Mouse (Mus musculus): ENCODE results near the gene Shb. TPM values are rescaled to one million over a fixed set of nuclear protein-coding genes. Genes with fewer than 3 reads are reported as not detected.
"Not testable (repeated sequence)": the region's sequence is repeated elsewhere in the genome, so short reads cannot be mapped to it uniquely, and the experiment has no call there.

Shb gene
- polyA plus RNA-seq, 1 experiment from 2014 or later, result 7.2 TPM

GRCm38 (mm10) chr4:45406397-45406796, 125.9 kb downstream of the Shb start:
- Histone ChIP-seq H3K27me3 (no peaks in the 10 kb centered on the region), H3K36me3 (peaks cover 20% of the 10 kb centered on the region), H3K4me2 (peak overlapping the region; percentile 96), H3K9me3 (no peaks in the 10 kb centered on the region), H3K4me1 (replicated peaks) (peaks cover 34% of the 10 kb centered on the region), H3K9ac (peak overlapping the region; percentile 98), H3K4me3 (peak overlapping the region; percentile 4), H3K27ac (replicated peaks) (no peak overlapping the region)
- 64% methylated on average over 7 of the region's 7 CpGs for WGBS
- no peak for ATAC-seq (ENCODE audit: low FRiP score, low read depth)

- Histone ChIP-seq H3K4me2 (no peak overlapping the region), H3K27me3 (no peaks in the 10 kb centered on the region), H3K27ac (replicated peaks) (no peak overlapping the region), H3K36me3 (peaks cover 25% of the 10 kb centered on the region), H3K9ac (no peak overlapping the region), H3K4me1 (replicated peaks) (peaks cover 34% of the 10 kb centered on the region), H3K9me3 (no peaks in the 10 kb centered on the region), H3K4me3 (no peak overlapping the region)
- no peak for ATAC-seq (ENCODE audit: low FRiP score, low read depth)
- WGBS, result 59% methylated on average over 7 of the region's 7 CpGs
Measured at GRCm38 (mm10) chr4:45405315-45405714, 127.0 kb downstream of the Shb start.

- Histone ChIP-seq H3K36me3 (peaks cover 36% of the 10 kb centered on the region), H3K4me2 (no peak overlapping the region), H3K9me3 (no peaks in the 10 kb centered on the region), H3K27me3 (no peaks in the 10 kb centered on the region), H3K9ac (no peak overlapping the region), H3K4me1 (replicated peaks) (peaks cover 27% of the 10 kb centered on the region), H3K4me3 (no peak overlapping the region), H3K27ac (replicated peaks) (no peak overlapping the region)
- no peak for ATAC-seq (ENCODE audit: low FRiP score, low read depth)
- WGBS, result 95% methylated on average over 7 of the region's 7 CpGs
Measured at GRCm38 (mm10) chr4:45404086-45404485, 128.2 kb downstream of the Shb start.

- ATAC-seq (ENCODE audit: low FRiP score, low read depth), result no peak
- peaks cover 41% of the 10 kb centered on the region for H3K36me3 ChIP-seq
- 93% methylated on average over 7 of the region's 7 CpGs for WGBS
- no peaks in the 10 kb centered on the region for H3K9me3 ChIP-seq
- H3K4me2 ChIP-seq, result no peak overlapping the region
- H3K27me3 ChIP-seq, result no peaks in the 10 kb centered on the region
- no peak overlapping the region for H3K4me3 ChIP-seq
- H3K27ac ChIP-seq (replicated peaks), result no peak overlapping the region
- H3K4me1 ChIP-seq (replicated peaks), result peaks cover 25% of the 10 kb centered on the region
- H3K9ac ChIP-seq, result no peak overlapping the region
Measured at GRCm38 (mm10) chr4:45403499-45403878, 128.8 kb downstream of the Shb start.

- Histone ChIP-seq H3K27me3 (no peaks in the 10 kb centered on the region), H3K27ac (replicated peaks) (no peak overlapping the region), H3K36me3 (peaks cover 46% of the 10 kb centered on the region), H3K9ac (no peak overlapping the region), H3K4me3 (no peak overlapping the region), H3K4me1 (replicated peaks) (peaks cover 25% of the 10 kb centered on the region), H3K9me3 (no peaks in the 10 kb centered on the region), H3K4me2 (no peak overlapping the region)
- 81% methylated on average over 7 of the region's 7 CpGs for WGBS
- ATAC-seq (ENCODE audit: low FRiP score, low read depth), result no peak
Measured at GRCm38 (mm10) chr4:45402878-45403498, 129.3 kb downstream of the Shb start.

- Histone ChIP-seq H3K4me1 (replicated peaks) (peaks cover 20% of the 10 kb centered on the region), H3K4me2 (no peak overlapping the region), H3K36me3 (peaks cover 52% of the 10 kb centered on the region), H3K27me3 (no peaks in the 10 kb centered on the region), H3K9me3 (no peaks in the 10 kb centered on the region), H3K27ac (replicated peaks) (no peak overlapping the region), H3K9ac (no peak overlapping the region), H3K4me3 (no peak overlapping the region)
- 89% methylated on average over 4 of the region's 4 CpGs for WGBS
- no peak for ATAC-seq (ENCODE audit: low FRiP score, low read depth)
Measured at GRCm38 (mm10) chr4:45402281-45402680, 130.0 kb downstream of the Shb start.

GRCm38 (mm10) chr4:45399421-45400210, 132.7 kb downstream of the Shb start:
- 96% methylated on average over 45 of the region's 45 CpGs for WGBS
- H3K9me3 ChIP-seq, result no peaks in the 10 kb centered on the region
- no peak overlapping the region for H3K4me3 ChIP-seq
- no peaks in the 10 kb centered on the region for H3K4me1 ChIP-seq (replicated peaks)
- no peak overlapping the region for H3K27ac ChIP-seq (replicated peaks)
- H3K27me3 ChIP-seq, result no peaks in the 10 kb centered on the region
- no peak overlapping the region for H3K4me2 ChIP-seq
- no peak overlapping the region for H3K9ac ChIP-seq
- peaks cover 56% of the 10 kb centered on the region for H3K36me3 ChIP-seq
- no peak for ATAC-seq (ENCODE audit: low FRiP score, low read depth)

- not testable (repeated sequence) for H3K4me3 ChIP-seq; H3K4me2 ChIP-seq; ATAC-seq (ENCODE audit: low FRiP score, low read depth); H3K27me3 ChIP-seq; H3K9ac ChIP-seq; H3K4me1 ChIP-seq (replicated peaks); H3K27ac ChIP-seq (replicated peaks); H3K9me3 ChIP-seq
- peaks cover 49% of the 10 kb centered on the region for H3K36me3 ChIP-seq
- 87% methylated on average over 5 of the region's 5 CpGs for WGBS
Measured at GRCm38 (mm10) chr4:45398315-45398714, 134.0 kb downstream of the Shb start.

GRCm38 (mm10) chr4:45396211-45396610, 136.1 kb downstream of the Shb start:
- not testable (repeated sequence) for H3K4me1 ChIP-seq (replicated peaks); H3K27ac ChIP-seq (replicated peaks); H3K9ac ChIP-seq; H3K4me2 ChIP-seq; H3K27me3 ChIP-seq; H3K4me3 ChIP-seq; H3K9me3 ChIP-seq; ATAC-seq (ENCODE audit: low FRiP score, low read depth)
- WGBS, result 91% methylated on average over 6 of the region's 6 CpGs
- peaks cover 34% of the 10 kb centered on the region for H3K36me3 ChIP-seq

GRCm38 (mm10) chr4:45393658-45394057, 138.6 kb downstream of the Shb start:
- H3K4me1 ChIP-seq (replicated peaks), result no peaks in the 10 kb centered on the region
- H3K9ac ChIP-seq, result no peak overlapping the region
- H3K36me3 ChIP-seq, result peaks cover 16% of the 10 kb centered on the region
- H3K9me3 ChIP-seq, result no peaks in the 10 kb centered on the region
- 80% methylated on average over 5 of the region's 5 CpGs for WGBS
- no peak for ATAC-seq (ENCODE audit: low FRiP score, low read depth)
- H3K4me2 ChIP-seq, result no peak overlapping the region
- H3K27me3 ChIP-seq, result no peaks in the 10 kb centered on the region
- no peak overlapping the region for H3K4me3 ChIP-seq
- H3K27ac ChIP-seq (replicated peaks), result no peak overlapping the region

GRCm38 (mm10) chr4:45392994-45393393, 139.3 kb downstream of the Shb start:
- H3K27me3 ChIP-seq, result no peaks in the 10 kb centered on the region
- H3K27ac ChIP-seq (replicated peaks), result no peak overlapping the region
- H3K36me3 ChIP-seq, result peaks cover 10% of the 10 kb centered on the region; the same call in 1 of the 2 replicates
- no peaks in the 10 kb centered on the region for H3K9me3 ChIP-seq
- H3K9ac ChIP-seq, result no peak overlapping the region
- no peaks in the 10 kb centered on the region for H3K4me1 ChIP-seq (replicated peaks)
- WGBS, result 87% methylated on average over 8 of the region's 8 CpGs
- H3K4me3 ChIP-seq, result no peak overlapping the region
- no peak for ATAC-seq (ENCODE audit: low FRiP score, low read depth)
- H3K4me2 ChIP-seq, result no peak overlapping the region

GRCm38 (mm10) chr4:45392572-45392971, 139.7 kb downstream of the Shb start:
- no peak for ATAC-seq (ENCODE audit: low FRiP score, low read depth)
- Histone ChIP-seq H3K36me3 (peaks cover 6% of the 10 kb centered on the region; the same call in 1 of the 2 replicates), H3K27me3 (no peaks in the 10 kb centered on the region), H3K4me1 (replicated peaks) (no peaks in the 10 kb centered on the region), H3K9ac (no peak overlapping the region), H3K27ac (replicated peaks) (no peak overlapping the region), H3K4me2 (no peak overlapping the region), H3K9me3 (no peaks in the 10 kb centered on the region), H3K4me3 (no peak overlapping the region)
- WGBS, result 79% methylated on average over 11 of the region's 11 CpGs

All from hindbrain, embryonic 15.5 days (tissue).